Mouse (Mus musculus): Measurements from ENCODE around the gene Slc29a1. TPM values are rescaled to one million over a fixed set of nuclear protein-coding genes. Genes with fewer than 3 reads are reported as not detected.

The Slc29a1 gene
- polyA plus RNA-seq, 1 experiment from 2014 or later: 53.4 TPM

DNA sequence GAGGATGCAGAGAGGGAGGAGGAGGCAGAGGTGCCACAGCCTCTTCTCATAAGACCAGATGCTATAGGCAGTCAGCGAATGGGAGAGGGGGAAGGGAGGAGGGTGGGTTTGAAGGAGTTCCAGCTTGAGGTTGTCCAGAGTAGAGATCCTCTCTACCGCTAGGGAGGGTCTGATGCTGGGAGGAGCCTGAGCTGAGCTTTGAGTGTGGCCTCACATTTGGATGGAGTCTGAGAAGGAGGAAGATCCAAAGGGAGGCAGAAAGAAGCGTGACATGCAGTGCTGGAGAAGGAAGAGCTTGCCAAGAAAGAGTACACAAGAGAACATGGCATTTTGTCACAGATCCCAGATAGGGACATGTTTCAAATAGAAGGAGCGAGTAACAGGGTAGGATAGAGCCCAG, 61.0 kb downstream of the Slc29a1 start:
- Histone ChIP-seq H3K36me3 (replicated peaks) (no peaks in the 10 kb centered on the region), H3K27me3 (replicated peaks; ENCODE audit: low read depth, poor library complexity, severe bottlenecking) (peaks cover 95% of the 10 kb centered on the region), H3K9me3 (no peaks in the 10 kb centered on the region), H3K4me3 (no peak overlapping the region), H3K4me1 (no peaks in the 10 kb centered on the region), H3K27ac (replicated peaks) (no peak overlapping the region)
- WGBS: 66% methylated on average over 4 of the region's 4 CpGs
- no peak for DNase-seq (ENCODE audit: low spot score)

DNA sequence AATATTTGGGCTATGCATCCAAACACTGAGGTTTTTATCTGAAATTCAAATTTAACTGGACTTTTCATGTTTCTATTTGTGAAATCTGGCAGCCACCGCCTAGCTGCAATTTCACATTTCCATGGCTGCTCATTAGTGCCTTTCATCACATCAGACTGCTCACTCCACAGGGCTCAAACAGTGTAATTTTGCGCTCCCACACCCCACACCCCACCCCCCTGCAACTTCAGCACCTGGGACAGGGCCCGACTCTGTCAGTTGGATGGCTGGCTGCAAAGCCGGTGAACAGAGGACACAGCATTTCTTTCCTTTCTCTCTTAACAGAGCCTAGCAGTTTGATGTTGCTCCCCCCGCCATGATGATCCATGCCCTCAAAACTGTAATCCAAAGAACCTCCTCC, 63.1 kb downstream of the Slc29a1 start:
- peaks cover 82% of the 10 kb centered on the region for H3K27me3 ChIP-seq (replicated peaks; ENCODE audit: low read depth, poor library complexity, severe bottlenecking)
- peak; percentile 66 for DNase-seq (ENCODE audit: low spot score)
- H3K27ac ChIP-seq (replicated peaks): no peak overlapping the region
- 12% methylated on average over 5 of the region's 5 CpGs for WGBS
- no peak overlapping the region for H3K4me3 ChIP-seq
- no peaks in the 10 kb centered on the region for H3K9me3 ChIP-seq
- no peaks in the 10 kb centered on the region for H3K36me3 ChIP-seq (replicated peaks)
- no peaks in the 10 kb centered on the region for H3K4me1 ChIP-seq

Other genes starting within 250 kb of the Slc29a1 start
- 66.7 and 68.9 TPM in 2 replicates for gene Cdc5l, start 165.9 kb downstream of the Slc29a1 start, polyA plus RNA-seq (2016; fragmentation: Nextera tagmentation; extraction: Ambion mirVana)
- gene Spats1, start 124.2 kb downstream of the Slc29a1 start, polyA plus RNA-seq (2016; fragmentation: Nextera tagmentation; extraction: Ambion mirVana): 0.39 and 0.55 TPM in 2 replicates
- gene Aars2, start 92.8 kb downstream of the Slc29a1 start, polyA plus RNA-seq (2016; fragmentation: Nextera tagmentation; extraction: Ambion mirVana): 33.7 and 36.0 TPM in 2 replicates
- 1.1 TPM in 2 replicates for gene Tcte1, start 76.2 kb downstream of the Slc29a1 start, polyA plus RNA-seq (2016; fragmentation: Nextera tagmentation; extraction: Ambion mirVana)
- gene Tmem151b, start 49.9 kb downstream of the Slc29a1 start, polyA plus RNA-seq (2016; fragmentation: Nextera tagmentation; extraction: Ambion mirVana): 5.8 and 8.3 TPM in 2 replicates
- 6.6 and 7.1 TPM in 2 replicates for gene Nfkbie, start 43.9 kb downstream of the Slc29a1 start, polyA plus RNA-seq (2016; fragmentation: Nextera tagmentation; extraction: Ambion mirVana)
- gene Slc35b2, start 35.7 kb downstream of the Slc29a1 start, polyA plus RNA-seq (2016; fragmentation: Nextera tagmentation; extraction: Ambion mirVana): 95.8 and 101 TPM in 2 replicates
- gene Hsp90ab1, start 26.3 kb downstream of the Slc29a1 start, polyA plus RNA-seq (2016; fragmentation: Nextera tagmentation; extraction: Ambion mirVana): 2,187 and 2,215 TPM in 2 replicates
- 0.39 TPM in 2 replicates for gene Mymx, start 2.5 kb upstream of the Slc29a1 start, polyA plus RNA-seq (2016; fragmentation: Nextera tagmentation; extraction: Ambion mirVana)
- gene Capn11, start 59.7 kb upstream of the Slc29a1 start, polyA plus RNA-seq (2016; fragmentation: Nextera tagmentation; extraction: Ambion mirVana): 0.81 and 0.84 TPM in 2 replicates
- gene Mrpl14, start 86.7 kb upstream of the Slc29a1 start, polyA plus RNA-seq (2016; fragmentation: Nextera tagmentation; extraction: Ambion mirVana): 156 and 170 TPM in 2 replicates
- 41.6 and 51.6 TPM in 2 replicates for gene Tmem63b, start 87.3 kb upstream of the Slc29a1 start, polyA plus RNA-seq (2016; fragmentation: Nextera tagmentation; extraction: Ambion mirVana)
- gene 1600014C23Rik, start 134.2 kb upstream of the Slc29a1 start, polyA plus RNA-seq (2016; fragmentation: Nextera tagmentation; extraction: Ambion mirVana): not detected in 2 replicates